Mouse (Mus musculus): Measurements from ENCODE around the gene Eid1. TPM values are rescaled to one million over a fixed set of nuclear protein-coding genes. Genes with fewer than 3 reads are reported as not detected.

The Eid1 gene
- total RNA-seq, 2 experiments from 2014 or later, result 268 to 295 TPM

Other genes with a start within 250 kb of the Eid1 start
- under 1 TPM; 0.21 to 0.37 TPM for gene Gm9913, start 168.0 kb upstream of the Eid1 start, total RNA-seq (2021)
- 10 to 100 TPM in 1 of 2 experiments, 1 to 10 TPM in 1; 7.9 to 10.5 TPM for gene Fbn1, start 165.1 kb upstream of the Eid1 start, total RNA-seq (2021)
- gene Cep152, start 48.0 kb upstream of the Eid1 start, total RNA-seq (2021), result 1 to 10 TPM; 2.7 to 3.5 TPM
- gene Shc4, start 51.1 kb downstream of the Eid1 start, total RNA-seq (2021), result 1 to 10 TPM; 4.3 to 4.5 TPM
- gene Secisbp2l, start 109.8 kb downstream of the Eid1 start, total RNA-seq (2021), result 100 to 1,000 TPM; 107 to 116 TPM
- 10 to 100 TPM; 27.0 to 28.4 TPM for gene Galk2, start 186.0 kb downstream of the Eid1 start, total RNA-seq (2021)
- 100 to 1,000 TPM; 104 to 118 TPM for gene Cops2, start 186.0 kb downstream of the Eid1 start, total RNA-seq (2021)

Data from layer of hippocampus, postnatal 25 days (tissue).